Mouse (Mus musculus): ENCODE results near the gene Bri3.
"Not testable (repeated sequence)": the region's sequence is repeated elsewhere in the genome, so short reads cannot be mapped to it uniquely, and the experiment has no call there.

The Bri3 gene

DNA sequence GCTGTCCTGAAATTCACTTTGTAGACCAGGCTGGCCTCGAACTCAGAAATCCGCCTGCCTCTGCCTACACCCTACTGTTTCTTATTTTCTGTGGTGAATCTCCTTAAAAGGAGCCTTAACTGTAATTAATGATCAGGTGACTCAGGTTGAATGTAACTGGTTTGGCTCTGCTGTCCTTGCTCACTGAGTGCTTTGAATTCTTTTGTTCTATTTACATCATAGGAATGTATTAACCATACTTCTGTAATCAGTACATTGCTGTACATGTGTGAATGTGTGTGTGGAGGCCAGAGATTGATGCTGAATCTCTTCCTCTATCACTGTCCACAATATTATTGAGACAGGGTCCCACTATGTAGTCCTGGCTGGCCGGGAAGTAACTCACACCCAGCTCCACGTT is 64.7 kb downstream of the Bri3 start:
- no peak for DNase-seq

DNA sequence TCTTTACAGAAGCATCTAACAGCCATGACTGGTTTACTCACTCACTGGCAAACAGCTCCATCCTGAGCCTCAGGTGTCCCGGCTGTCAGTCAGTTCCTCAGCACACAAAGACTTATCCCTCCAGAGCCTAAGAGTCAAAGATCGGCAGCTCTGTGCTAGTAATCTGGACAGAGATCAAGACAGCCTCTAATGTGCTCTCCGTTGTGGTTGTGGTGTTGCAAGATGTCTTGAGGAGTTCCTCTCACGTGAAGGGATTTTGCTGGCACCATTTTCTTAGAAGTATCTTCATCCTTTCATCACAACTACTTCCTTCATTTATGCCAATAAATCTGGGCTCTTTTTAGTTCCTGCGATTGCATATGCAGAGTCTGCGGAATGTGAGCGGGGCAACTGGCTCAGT is 67.9 kb downstream of the Bri3 start:
- DNase-seq: no peak

- DNase-seq: no peak
Measured at GRCm38 (mm10) chr5:144313335-144313734, 69.1 kb downstream of the Bri3 start.

- peak; percentile 26 for DNase-seq
Measured at GRCm38 (mm10) chr5:144314731-144315494, 70.7 kb downstream of the Bri3 start.

GRCm38 (mm10) chr5:144316442-144316841 is 72.2 kb downstream of the Bri3 start:
- peak; percentile 17 for DNase-seq

DNA sequence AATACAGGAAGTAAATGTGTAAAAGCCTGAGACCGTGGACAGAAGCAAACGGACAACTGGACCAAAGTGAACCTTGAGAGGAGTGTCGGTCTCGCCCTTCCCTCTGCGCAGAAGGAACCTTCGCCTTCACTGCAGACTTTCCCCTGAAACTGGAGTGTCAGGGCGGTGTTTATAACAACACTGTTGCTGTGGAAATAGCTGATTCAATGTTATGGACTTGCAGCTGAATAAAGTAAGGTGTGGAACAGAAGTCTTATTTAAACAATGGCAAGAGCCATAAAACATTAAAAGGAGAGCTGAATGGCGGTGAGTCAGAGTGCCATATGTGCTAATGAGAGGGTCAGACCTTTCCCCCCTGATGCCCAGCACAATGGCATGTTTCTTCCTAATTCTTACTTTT is 73.2 kb downstream of the Bri3 start:
- DNase-seq: no peak

DNA sequence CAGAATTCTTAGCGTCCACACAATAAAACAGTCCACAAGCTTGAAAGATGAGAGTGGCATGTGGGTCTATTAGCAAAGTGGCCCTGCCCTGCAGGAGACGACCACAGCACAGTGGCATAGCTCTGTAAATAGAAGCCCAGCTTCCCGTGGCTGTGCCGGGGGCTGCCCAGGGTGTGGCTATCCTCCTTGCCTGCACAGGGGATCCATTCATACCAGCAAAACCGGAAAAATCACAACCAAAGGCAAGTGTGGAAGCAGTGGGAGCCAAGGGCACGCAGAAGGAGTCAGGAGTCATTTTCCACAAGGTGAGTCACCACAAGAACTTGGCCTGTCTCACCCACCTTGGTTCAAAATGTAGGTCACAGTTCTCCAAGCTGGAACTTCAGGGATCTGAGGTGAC is 74.0 kb downstream of the Bri3 start:
- DNase-seq: peak; percentile 17

DNA sequence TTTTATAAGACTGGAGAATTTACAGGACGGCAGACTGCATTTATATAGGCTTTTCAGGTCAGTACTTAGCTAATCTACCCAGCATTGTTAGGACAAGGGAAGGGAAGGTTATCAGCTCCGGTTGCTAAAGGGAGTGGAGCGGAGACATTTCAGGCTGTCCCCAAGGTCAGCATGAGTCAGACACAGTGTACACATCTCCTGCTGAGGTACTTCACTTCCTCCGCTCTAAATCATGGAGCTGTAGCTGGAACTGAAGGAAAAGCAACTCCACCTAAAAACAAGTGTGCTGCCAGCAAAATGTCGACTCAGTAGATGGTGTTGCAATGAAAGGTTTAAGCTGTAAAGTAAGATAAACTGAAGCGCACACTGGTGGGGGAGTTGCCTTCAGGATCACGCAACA is 77.4 kb downstream of the Bri3 start:
- no peak for DNase-seq

GRCm38 (mm10) chr5:144322717-144323116 is 78.5 kb downstream of the Bri3 start:
- DNase-seq: no peak

DNA sequence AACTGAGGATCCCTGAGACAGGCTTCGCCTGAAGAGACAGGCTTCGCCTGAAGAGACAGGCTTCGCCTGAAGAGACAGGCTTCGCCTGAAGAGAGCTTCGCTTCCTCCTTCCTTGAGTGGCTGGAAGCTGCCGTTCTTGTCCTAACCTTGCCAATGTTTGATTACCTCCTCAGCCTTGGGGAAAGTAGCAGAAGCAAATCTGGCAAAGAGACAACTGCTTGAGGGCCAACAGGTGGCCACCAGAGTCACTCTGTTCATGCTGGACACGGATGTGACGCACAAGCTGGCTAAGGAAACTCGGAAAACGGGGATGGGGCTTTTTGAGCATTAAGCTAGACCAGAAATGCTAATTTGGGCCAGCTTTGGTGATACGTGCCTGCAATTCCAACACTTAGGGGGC is 89.8 kb downstream of the Bri3 start:
- peak; percentile 26 for DNase-seq

DNA sequence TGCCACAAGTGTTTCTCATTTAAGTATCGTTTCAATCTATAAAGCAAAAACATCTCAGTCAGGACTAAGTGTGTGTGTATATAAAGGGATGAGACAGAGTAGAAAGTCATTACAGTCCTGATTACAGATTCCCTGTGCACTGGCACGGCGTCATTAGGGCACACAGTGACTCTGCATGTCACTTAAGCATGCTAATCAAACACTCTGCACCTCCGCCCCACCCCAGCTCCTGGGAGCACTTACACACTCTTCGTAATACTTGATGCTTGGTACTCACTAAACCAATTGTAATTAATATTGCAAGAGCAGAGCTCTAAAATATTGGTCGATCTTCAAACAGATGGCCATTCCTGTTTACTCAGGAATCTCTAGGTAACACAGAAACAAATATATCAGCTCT is 91.1 kb downstream of the Bri3 start:
- not testable (repeated sequence) for DNase-seq

- no peak for DNase-seq
Measured at GRCm38 (mm10) chr5:144338787-144339186, 94.5 kb downstream of the Bri3 start.

DNA sequence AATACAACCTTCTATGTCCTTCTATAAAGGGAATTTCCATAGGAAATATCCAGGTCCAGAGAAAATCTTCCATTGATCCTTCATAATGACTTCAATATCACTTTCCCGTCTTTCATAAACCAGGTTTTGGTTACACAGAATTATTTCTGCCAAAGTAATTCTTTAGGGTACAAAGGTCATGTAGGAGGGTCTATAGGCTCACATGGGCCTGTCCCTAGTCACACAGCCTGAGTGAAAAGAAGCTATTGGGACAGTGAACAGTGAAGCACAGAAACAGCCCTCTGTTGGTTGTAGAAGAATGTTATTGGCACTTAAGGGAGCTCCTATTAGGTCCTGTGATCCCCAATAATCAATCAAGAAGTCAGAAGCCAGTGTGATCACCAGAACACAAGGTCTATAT is 96.8 kb downstream of the Bri3 start:
- no peak for DNase-seq

GRCm38 (mm10) chr5:144344592-144344991 is 100.4 kb downstream of the Bri3 start:
- no peak for DNase-seq

- no peak for DNase-seq
Measured at GRCm38 (mm10) chr5:144351185-144351584, 106.9 kb downstream of the Bri3 start.

- DNase-seq: no peak
Measured at GRCm38 (mm10) chr5:144352250-144353047, 108.2 kb downstream of the Bri3 start.

DNA sequence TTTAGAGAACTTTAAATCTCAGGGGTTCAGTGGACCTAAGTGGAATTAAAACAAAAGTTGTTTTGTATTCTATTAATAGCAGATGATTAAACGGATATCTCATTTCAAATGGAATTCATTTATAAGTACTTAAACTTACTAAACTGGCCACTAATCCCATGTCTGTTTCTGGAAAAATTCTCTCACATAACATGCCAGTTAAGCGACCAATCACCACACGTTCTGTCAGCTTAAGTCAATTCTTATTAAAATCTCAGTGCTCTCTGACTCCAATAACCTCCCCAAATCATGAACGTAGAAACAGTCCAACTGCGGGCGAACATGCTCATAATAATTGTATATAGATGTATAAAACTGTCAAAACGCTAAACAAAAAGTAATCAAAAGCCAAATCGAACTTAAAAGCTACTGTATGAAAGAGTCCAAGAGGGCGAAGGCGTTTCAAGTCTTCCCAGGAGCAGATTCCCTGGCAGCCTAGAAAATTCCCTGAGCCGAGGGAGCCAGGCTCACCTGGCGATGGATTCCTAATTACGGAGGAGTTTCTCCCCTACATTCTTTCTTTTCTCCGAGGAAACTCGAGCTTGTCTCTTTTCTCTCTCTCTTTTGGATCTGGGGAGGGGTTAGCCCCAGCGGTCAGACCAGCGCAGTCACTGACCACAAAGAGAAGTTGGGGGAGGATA is 112.7 kb downstream of the Bri3 start:
- peak; percentile 31 for DNase-seq

GRCm38 (mm10) chr5:144357551-144357880 is 113.3 kb downstream of the Bri3 start:
- no peak for DNase-seq

DNA sequence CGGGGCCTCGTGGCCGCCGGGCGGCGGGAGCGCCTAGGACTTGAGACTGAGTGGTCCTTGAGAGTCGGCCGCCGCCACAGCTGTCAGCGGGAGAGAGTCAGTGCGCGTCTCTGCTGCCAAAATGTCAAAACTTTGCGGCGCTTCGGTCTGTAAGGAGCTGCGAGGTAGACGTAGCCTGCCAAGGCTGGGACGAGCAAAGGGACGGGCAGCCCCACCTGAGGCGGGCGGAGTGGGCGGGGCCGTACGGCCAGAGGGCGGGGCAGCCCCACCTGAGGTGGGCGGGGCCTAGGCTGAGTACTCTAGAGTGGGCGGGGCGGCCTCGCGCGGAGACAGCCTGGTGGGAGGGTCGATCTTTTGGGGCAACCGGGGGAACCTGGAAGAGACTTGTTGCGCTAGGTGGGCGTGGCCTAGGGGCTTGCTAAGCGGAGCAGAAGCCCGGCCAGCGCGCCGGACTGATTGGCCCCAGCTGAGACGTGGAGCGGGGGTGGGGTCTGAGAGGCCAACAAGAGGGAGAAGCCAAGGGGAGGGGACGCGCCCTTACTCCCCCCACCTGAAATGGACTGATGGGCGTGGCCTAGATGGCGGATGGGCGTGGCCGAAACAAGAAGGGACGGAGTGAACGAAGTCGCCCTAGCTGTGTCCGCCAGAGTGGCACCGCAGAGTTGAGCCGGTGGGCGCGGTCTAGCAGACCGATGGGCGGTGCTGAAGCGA is 113.8 kb downstream of the Bri3 start, which contains the start of gene Baiap2l1:
Gene Baiap2l1 (minus strand): TSS at position 232 of the 711 bp plus-strand sequence.
- peak; percentile 99 for DNase-seq

DNA sequence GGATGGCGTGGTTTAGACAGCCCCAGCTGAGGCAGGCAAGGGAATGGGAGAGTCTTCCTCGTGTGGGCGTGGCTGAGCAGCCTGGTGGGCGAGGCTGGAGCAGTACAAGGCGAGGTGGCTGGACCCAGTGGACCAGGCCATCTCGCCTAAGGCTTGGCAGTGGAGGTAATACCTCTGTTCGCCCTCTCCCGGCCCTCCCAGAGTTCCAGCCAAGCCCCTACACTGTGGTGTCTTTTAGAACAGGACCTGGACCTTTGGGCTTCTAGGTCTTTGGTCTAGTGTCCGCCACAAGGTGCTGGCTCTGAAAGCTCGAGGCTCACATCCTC is 114.3 kb downstream of the Bri3 start:
- no peak for DNase-seq

GRCm38 (mm10) chr5:144359886-144360285 is 115.6 kb downstream of the Bri3 start:
- DNase-seq: peak; percentile 59

- DNase-seq: peak; percentile 92
Measured at GRCm38 (mm10) chr5:144360346-144360745, 116.1 kb downstream of the Bri3 start.

GRCm38 (mm10) chr5:144364680-144365357 is 120.6 kb downstream of the Bri3 start:
- no peak for DNase-seq

All from kidney, adult 9 months (tissue).